Mouse (Mus musculus) lung, postnatal 14 days (tissue): ENCODE data around the gene Fam149a.

ENCODE experiments used
- DNase-seq: peaks from one replicate; pipeline ENCODE4 v3.0.0; 2021

Gene Fam149a

GRCm38 (mm10) chr8:45381963-45382347 lies at the start of gene Fam149a:
TSS of gene Fam149a (minus strand) at chr8:45382291.
- no peak for DNase-seq

GRCm38 (mm10) chr8:45420151-45420550 lies 38.1 kb upstream of the Fam149a start:
- no peak for DNase-seq

GRCm38 (mm10) chr8:45414965-45415364 lies 32.9 kb upstream of the Fam149a start:
- DNase-seq: no peak

- no peak for DNase-seq
Measured at GRCm38 (mm10) chr8:45410882-45411281, 28.8 kb upstream of the Fam149a start, which contains the start of gene Tlr3. TSS of gene Tlr3 (minus strand) at chr8:45411080.

- peak; percentile 64 for DNase-seq
Measured at GRCm38 (mm10) chr8:45410146-45410880, 28.2 kb upstream of the Fam149a start.

GRCm38 (mm10) chr8:45409702-45410101 lies 27.6 kb upstream of the Fam149a start:
- no peak for DNase-seq

GRCm38 (mm10) chr8:45383250-45383649 lies 1.2 kb upstream of the Fam149a start:
- DNase-seq: no peak

- DNase-seq: no peak
Measured at GRCm38 (mm10) chr8:45381075-45381962, 772 bp downstream of the Fam149a start.

GRCm38 (mm10) chr8:45380598-45380997 lies 1.5 kb downstream of the Fam149a start:
- no peak for DNase-seq

GRCm38 (mm10) chr8:45374071-45374470 lies 8.0 kb downstream of the Fam149a start:
- no peak for DNase-seq

GRCm38 (mm10) chr8:45367154-45367553 lies 14.9 kb downstream of the Fam149a start:
- DNase-seq: no peak

- DNase-seq: no peak
Measured at GRCm38 (mm10) chr8:45363220-45363619, 18.9 kb downstream of the Fam149a start.

GRCm38 (mm10) chr8:45362323-45362722 lies 19.8 kb downstream of the Fam149a start:
- DNase-seq: peak; percentile 30

- DNase-seq: no peak
Measured at GRCm38 (mm10) chr8:45359091-45359605, 22.9 kb downstream of the Fam149a start.

- peak; percentile 39 for DNase-seq
Measured at GRCm38 (mm10) chr8:45358132-45358918, 23.8 kb downstream of the Fam149a start.

- DNase-seq: no peak
Measured at GRCm38 (mm10) chr8:45355809-45356208, 26.3 kb downstream of the Fam149a start.

- DNase-seq: peak; percentile 78
Measured at GRCm38 (mm10) chr8:45345031-45345430, 37.1 kb downstream of the Fam149a start.

GRCm38 (mm10) chr8:45344298-45344697 lies 37.8 kb downstream of the Fam149a start:
- DNase-seq: no peak

GRCm38 (mm10) chr8:45341630-45342628 lies 40.2 kb downstream of the Fam149a start:
- no peak for DNase-seq

GRCm38 (mm10) chr8:45333493-45333892 lies 48.6 kb downstream of the Fam149a start:
- DNase-seq: peak; percentile 14

GRCm38 (mm10) chr8:45332685-45333409 lies 49.2 kb downstream of the Fam149a start, which contains the start of gene Cyp4v3:
TSS of gene Cyp4v3 (minus strand) at chr8:45333216.
- DNase-seq: peak; percentile 77
